Mouse (Mus musculus) ovary, postnatal 14 days (tissue): ENCODE data around the gene Srd5a1.
"Not testable (repeated sequence)": the region's sequence is repeated elsewhere in the genome, so short reads cannot be mapped to it uniquely, and the experiment has no call there.

Experiments used
- DNase-seq: peaks from one replicate; pipeline ENCODE4 v3.0.0; 2022; ENCODE audit warnings: low spot score

Gene Srd5a1

GRCm38 (mm10) chr13:69623843-69624242 lies 12.6 kb upstream of the Srd5a1 start:
- no peak for DNase-seq

GRCm38 (mm10) chr13:69616716-69617115 lies 5.5 kb upstream of the Srd5a1 start:
- no peak for DNase-seq

- no peak for DNase-seq
Observed at GRCm38 (mm10) chr13:69612175-69612544, 918 bp upstream of the Srd5a1 start.

- DNase-seq: no peak
Observed at GRCm38 (mm10) chr13:69610751-69611397, 368 bp downstream of the Srd5a1 start.

- DNase-seq: no peak
Observed at GRCm38 (mm10) chr13:69608734-69609133, 2.5 kb downstream of the Srd5a1 start.

GRCm38 (mm10) chr13:69604670-69605069 lies 6.6 kb downstream of the Srd5a1 start:
- no peak for DNase-seq

GRCm38 (mm10) chr13:69601321-69601720 lies 9.9 kb downstream of the Srd5a1 start:
- no peak for DNase-seq

- DNase-seq: not testable (repeated sequence)
Observed at GRCm38 (mm10) chr13:69600863-69601262, 10.4 kb downstream of the Srd5a1 start.

GRCm38 (mm10) chr13:69598867-69599266 lies 12.4 kb downstream of the Srd5a1 start:
- no peak for DNase-seq

- DNase-seq: no peak
Observed at GRCm38 (mm10) chr13:69596515-69596914, 14.7 kb downstream of the Srd5a1 start.

GRCm38 (mm10) chr13:69595911-69596310 lies 15.3 kb downstream of the Srd5a1 start:
- no peak for DNase-seq

GRCm38 (mm10) chr13:69594577-69595256 lies 16.5 kb downstream of the Srd5a1 start:
- DNase-seq: no peak

GRCm38 (mm10) chr13:69593453-69593852 lies 17.8 kb downstream of the Srd5a1 start:
- DNase-seq: no peak

GRCm38 (mm10) chr13:69592226-69592625 lies 19.0 kb downstream of the Srd5a1 start:
- no peak for DNase-seq

- no peak for DNase-seq
Observed at GRCm38 (mm10) chr13:69591338-69591737, 19.9 kb downstream of the Srd5a1 start.

GRCm38 (mm10) chr13:69588263-69588662 lies 23.0 kb downstream of the Srd5a1 start:
- DNase-seq: no peak

- DNase-seq: no peak
Observed at GRCm38 (mm10) chr13:69587849-69588248, 23.4 kb downstream of the Srd5a1 start.

GRCm38 (mm10) chr13:69586337-69586736 lies 24.9 kb downstream of the Srd5a1 start:
- no peak for DNase-seq

GRCm38 (mm10) chr13:69585828-69586227 lies 25.4 kb downstream of the Srd5a1 start:
- no peak for DNase-seq

GRCm38 (mm10) chr13:69583591-69583990 lies 27.7 kb downstream of the Srd5a1 start:
- DNase-seq: no peak

- no peak for DNase-seq
Observed at GRCm38 (mm10) chr13:69582411-69582810, 28.8 kb downstream of the Srd5a1 start.

GRCm38 (mm10) chr13:69577181-69577834 lies 33.9 kb downstream of the Srd5a1 start:
- DNase-seq: no peak

- DNase-seq: no peak
Observed at GRCm38 (mm10) chr13:69576676-69577075, 34.6 kb downstream of the Srd5a1 start.
